Mouse (Mus musculus) CH12.LX (cell line): Measurements from ENCODE around the gene Pex14.

Experiments
- CTCF ChIP-seq, 2 experiments: IDR thresholded peaks in 1 of 2; conservative IDR thresholded peaks in 1 of 2; 2 replicates each; pipeline ENCODE4 v1.5.1; 2011 to 2012; ENCODE audit warnings: low read depth in 2 of 2, low read length in 2 of 2, improper control_type of control experiment in 1 of 2, inconsistent platforms in 1 of 2, mild to moderate bottlenecking in 1 of 2, moderate library complexity in 1 of 2
- E2F4 ChIP-seq: IDR thresholded peaks from 2 replicates; pipeline ENCODE4 v1.6.1; 2011; ENCODE audit warnings: low read depth, low read length, improper control_type of control experiment; ENCODE audit not compliant: insufficient replicate concordance
- EP300 ChIP-seq: IDR thresholded peaks from 2 replicates; pipeline ENCODE4 v1.6.1; 2011; ENCODE audit warnings: low read length, improper control_type of control experiment
- ETS1 ChIP-seq: conservative IDR thresholded peaks from 2 replicates; pipeline ENCODE4 v1.6.1; 2012; ENCODE audit warnings: low read depth, mild to moderate bottlenecking, inconsistent platforms, low read length, improper control_type of control experiment, moderate library complexity
- JUN ChIP-seq: IDR thresholded peaks from 2 replicates; pipeline ENCODE4 v1.6.1; 2011; ENCODE audit warnings: low read depth, mild to moderate bottlenecking, low read length, improper control_type of control experiment, moderate library complexity; ENCODE audit not compliant: insufficient read depth
- MAFK ChIP-seq: IDR thresholded peaks from 2 replicates; pipeline ENCODE4 v1.6.1; 2011; ENCODE audit warnings: low read length, improper control_type of control experiment; ENCODE audit not compliant: insufficient replicate concordance
- POLR2A ChIP-seq: IDR thresholded peaks from 2 replicates; pipeline ENCODE4 v1.6.1; 2011; ENCODE audit warnings: low read depth, mild to moderate bottlenecking, improper control_type of control experiment, low read length
- SMC3 ChIP-seq: IDR thresholded peaks from 2 replicates; pipeline ENCODE4 v1.6.1; 2011; ENCODE audit warnings: low read depth, low read length, improper control_type of control experiment
- USF1 ChIP-seq: IDR thresholded peaks from 2 replicates; pipeline ENCODE4 v1.6.1; 2014; ENCODE audit warnings: low read depth, mild to moderate bottlenecking, inconsistent platforms, low read length, improper control_type of control experiment
- USF2 ChIP-seq: conservative IDR thresholded peaks from 2 replicates; pipeline ENCODE4 v1.6.1; 2011; ENCODE audit warnings: low read depth, low read length, improper control_type of control experiment
- ZKSCAN1 ChIP-seq: IDR thresholded peaks from 2 replicates; pipeline ENCODE4 v1.6.1; 2012; ENCODE audit warnings: low read depth, inconsistent platforms, low read length, improper control_type of control experiment, borderline replicate concordance
- ZNF384 ChIP-seq: IDR thresholded peaks from 2 replicates; pipeline ENCODE4 v1.6.1; 2012; ENCODE audit warnings: low read depth, low read length, improper control_type of control experiment, inconsistent platforms

DNA sequence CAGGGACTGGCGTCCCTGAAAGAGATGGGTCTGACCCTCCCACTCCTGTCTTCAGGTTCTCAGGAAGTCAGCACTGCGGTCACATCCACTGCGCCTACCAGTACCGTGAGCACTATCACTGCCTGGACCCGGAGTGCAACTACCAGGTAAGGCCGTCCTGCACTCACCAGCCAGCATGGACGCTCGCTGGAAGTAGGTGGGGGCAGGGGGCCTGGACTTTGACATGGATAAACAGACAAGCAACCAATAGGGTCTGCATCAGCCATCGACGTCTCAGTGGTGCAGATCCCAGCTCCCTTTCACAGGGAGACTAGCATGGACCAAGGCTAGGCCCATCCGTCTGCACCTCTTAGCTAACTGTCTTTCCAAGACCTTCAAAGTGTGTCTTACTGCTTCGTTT is 163.6 kb downstream of the Pex14 start:
- no peak for TF ChIP-seq CTCF (conservative IDR thresholded peaks at IDR 0.05 in 1 of 2, IDR thresholded peaks at IDR 0.05 in 1 of 2; ENCODE audit: low read depth in 2 of 2, low read length in 2 of 2)
- TF ChIP-seq USF1: no peak
- TF ChIP-seq E2F4: no peak
- no peak for TF ChIP-seq ZNF384
- TF ChIP-seq POLR2A: no peak
- TF ChIP-seq MAFK: no peak
- TF ChIP-seq JUN: no peak
- TF ChIP-seq EP300: no peak
- no peak for TF ChIP-seq ZKSCAN1
- no peak for TF ChIP-seq USF2
- TF ChIP-seq SMC3: no peak
- TF ChIP-seq ETS1: no peak
